ENCODE assay signal across 10 mouse cellular contexts in genomic region chr6:94205926-94206325, GRCm38 (mm10).
DNase-seq lines count a peak whose midpoint lies in the region; ATAC-seq lines count a peak whose summit lies in the region.
"Had no signal": no experiment of that assay in that cellular context is flagged by ENCODE, and none has a peak within 500 bp of the region (broad histone marks: within the 10 kb centered on the region; RNA-seq: fewer than 3 reads in every experiment).

No protein-coding gene starts in this region.

- peaks cover 16% of the 10 kb centered on the region for H3K4me1 ChIP-seq in intestine, embryonic 16.5 days (ENCODE audit: control insufficient read depth, insufficient read depth, low read length)
- peaks cover 13% of the 10 kb centered on the region; the same call in 1 of the 2 replicates for H3K4me1 ChIP-seq in intestine, embryonic 15.5 days (replicated peaks)
- peaks cover 26% of the 10 kb centered on the region for H3K4me1 ChIP-seq in liver, embryonic 12.5 days

- 25% methylated on average over 5 of the region's 5 CpGs for WGBS in intestine, embryonic 16.5 days
- WGBS in intestine, embryonic 15.5 days: 35% methylated on average over 5 of the region's 5 CpGs
- WGBS in liver, embryonic 12.5 days (ENCODE audit: insufficient replicate concordance): 34% methylated on average over 2 of the region's 5 CpGs

- H3K27ac ChIP-seq in intestine, embryonic 16.5 days (ENCODE audit: low read length): 0 out of 2 replicates have a peak overlapping the region, but pooled peaks have one; percentile 42
- no peak overlapping the region for H3K27ac ChIP-seq in intestine, embryonic 15.5 days
- no peak overlapping the region for H3K27ac ChIP-seq in liver, embryonic 12.5 days
- H3K27ac ChIP-seq: gastrocnemius, adult 2 months had no signal

- H3K9me3 ChIP-seq in intestine, embryonic 16.5 days (ENCODE audit: control insufficient read depth, low read length): no peaks in the 10 kb centered on the region
- no peaks in the 10 kb centered on the region for H3K9me3 ChIP-seq in intestine, embryonic 15.5 days
- H3K9me3 ChIP-seq in liver, embryonic 12.5 days (replicated peaks): no peaks in the 10 kb centered on the region

- ATAC-seq in intestine, embryonic 16.5 days: no peak
- ATAC-seq in intestine, embryonic 15.5 days: no peak
- no peak for ATAC-seq in liver, embryonic 12.5 days

- H3K4me2 ChIP-seq in intestine, embryonic 16.5 days (ENCODE audit: low read depth, low read length): no peak overlapping the region
- no peak overlapping the region for H3K4me2 ChIP-seq in intestine, embryonic 15.5 days (replicated peaks)
- H3K4me2 ChIP-seq in liver, embryonic 12.5 days: no peak overlapping the region

- H3K9ac ChIP-seq in intestine, embryonic 16.5 days (ENCODE audit: low read depth, low read length): no peak overlapping the region
- no peak overlapping the region for H3K9ac ChIP-seq in intestine, embryonic 15.5 days
- no peak overlapping the region for H3K9ac ChIP-seq in liver, embryonic 12.5 days

- no peaks in the 10 kb centered on the region for H3K36me3 ChIP-seq in intestine, embryonic 16.5 days (ENCODE audit: control insufficient read depth, insufficient read depth, low read length)
- no peaks in the 10 kb centered on the region for H3K36me3 ChIP-seq in intestine, embryonic 15.5 days
- H3K36me3 ChIP-seq in liver, embryonic 12.5 days: no peaks in the 10 kb centered on the region

- peak; percentile 39 for DNase-seq in adrenal gland, adult 2 months
- no peak for DNase-seq in adrenal gland, adult 8-10 months
- peak; percentile 43 for DNase-seq in retina, postnatal 1 day
- DNase-seq in retina, embryonic 14.5 days (ENCODE audit: low spot score): no peak
- DNase-seq in frontal cortex, postnatal 14 days (ENCODE audit: low spot score in 2 of 2): no peak
- DNase-seq: gastrocnemius, adult 2 months had no signal

- no peak overlapping the region for H3K4me3 ChIP-seq in intestine, embryonic 16.5 days (ENCODE audit: low read length)
- no peak overlapping the region for H3K4me3 ChIP-seq in intestine, embryonic 15.5 days (replicated peaks)
- H3K4me3 ChIP-seq in liver, embryonic 12.5 days: no peak overlapping the region
- H3K4me3 ChIP-seq: erythroblast, embryonic 14.5 days; gastrocnemius, adult 2 months had no signal

- no peaks in the 10 kb centered on the region for H3K27me3 ChIP-seq in intestine, embryonic 16.5 days (replicated peaks; ENCODE audit: control insufficient read depth, insufficient read depth, low read length)
- no peaks in the 10 kb centered on the region for H3K27me3 ChIP-seq in intestine, embryonic 15.5 days (replicated peaks)
- H3K27me3 ChIP-seq in liver, embryonic 12.5 days (replicated peaks): no peaks in the 10 kb centered on the region

Comparison
In these comparisons a context has a peak if more than half of its experiments do, and no peak if none do; other contexts are left out.
1. DNase-seq: peak in adrenal gland, adult 2 months (single experiment) and retina, postnatal 1 day (single experiment); none in adrenal gland, adult 8-10 months (single experiment), retina, embryonic 14.5 days (single experiment) and frontal cortex, postnatal 14 days (0 of 2).